Mouse (Mus musculus) right cerebral cortex, postnatal 4 days (tissue): ENCODE results near the gene Ankrd10.
A peak's percentile ranks its signal among the peaks of the same experiment; 100 is the strongest.
"Not testable (repeated sequence)": the region's sequence is repeated elsewhere in the genome, so short reads cannot be mapped to it uniquely, and the experiment has no call there.

ENCODE experiments used
- DNase-seq: peaks from one replicate; pipeline ENCODE4 v3.0.0-alpha.2; 2022

Gene Ankrd10

DNA sequence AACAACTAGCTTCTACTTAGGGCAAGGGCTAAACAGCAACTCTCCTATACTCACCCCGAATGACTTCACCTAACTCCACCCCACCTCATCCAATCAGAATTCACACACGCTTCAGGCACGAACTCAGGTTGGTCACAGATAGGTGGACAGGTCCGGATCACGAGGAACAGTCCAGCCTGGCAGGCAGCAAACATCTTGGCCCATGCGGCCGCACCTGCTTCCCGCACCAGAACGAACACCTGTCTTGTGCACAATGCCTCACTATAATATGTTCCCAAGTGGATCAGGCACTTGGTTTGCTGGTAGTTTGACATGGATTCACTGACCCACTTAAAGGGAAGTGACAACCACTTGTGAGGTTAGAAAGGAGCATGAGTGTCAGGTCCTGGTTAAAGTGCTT, 26.7 kb downstream of the Ankrd10 start:
- DNase-seq = no peak

DNA sequence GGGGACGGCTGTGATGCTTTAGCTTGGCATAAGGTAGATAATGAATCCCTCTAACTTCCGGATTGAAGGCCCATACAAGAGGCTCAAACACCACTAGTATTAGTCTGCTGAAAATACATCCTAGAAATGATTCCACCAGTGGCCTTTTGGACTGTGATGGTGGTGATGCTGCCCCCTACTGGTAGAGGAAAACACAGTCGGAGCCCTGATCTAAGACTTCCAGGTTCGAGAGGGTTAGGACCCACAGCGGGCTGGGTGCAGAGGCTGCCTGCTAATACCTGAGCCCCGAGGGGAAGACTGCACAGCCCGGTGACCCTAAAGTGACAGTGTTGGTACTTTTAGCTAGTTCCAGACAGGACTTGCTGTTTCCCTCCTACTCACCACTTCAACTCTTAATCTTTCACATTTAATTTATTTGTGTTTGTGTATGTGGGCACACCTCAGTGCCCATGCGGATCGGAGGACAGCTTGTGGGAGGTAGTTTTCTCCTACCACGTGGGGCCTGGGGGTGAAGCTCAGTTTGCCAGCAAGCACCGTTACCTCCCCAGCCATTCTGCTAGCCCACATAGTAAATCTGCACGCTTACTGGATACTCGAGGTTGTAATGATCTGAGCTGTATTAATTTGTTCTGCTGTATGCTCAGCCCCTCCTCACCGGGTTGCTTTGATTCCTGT, 33.4 kb downstream of the Ankrd10 start:
- DNase-seq = peak; percentile 58

DNA sequence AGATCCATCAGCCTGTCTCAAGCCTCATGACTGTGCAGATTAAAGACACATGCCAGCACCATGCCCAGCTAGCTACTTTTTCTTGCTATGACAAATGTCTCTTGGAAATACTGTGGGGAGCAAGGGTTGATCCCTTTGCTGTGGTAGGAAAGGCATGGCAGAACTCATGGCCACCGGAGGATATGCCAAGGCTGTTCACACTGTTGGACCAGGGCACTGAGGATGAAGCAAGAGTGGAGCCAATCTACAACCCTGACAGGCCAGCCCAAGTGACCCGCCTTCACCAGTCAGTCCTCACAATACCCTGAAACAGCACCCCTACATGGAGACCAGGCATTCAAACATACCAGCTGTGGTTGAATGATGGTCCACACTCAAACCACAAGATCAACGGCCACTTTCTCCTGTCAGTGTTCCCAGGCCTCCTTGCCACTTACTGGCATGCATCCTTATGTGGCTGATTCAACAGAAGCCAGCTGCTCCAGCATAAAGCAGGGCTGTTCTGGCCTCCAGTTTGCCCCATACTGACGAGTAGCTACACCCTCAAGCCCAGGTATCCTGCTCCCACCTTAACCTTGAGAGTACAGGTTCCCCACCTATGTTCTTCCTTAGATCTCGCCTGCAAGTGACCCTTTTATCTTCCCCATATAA, 35.1 kb downstream of the Ankrd10 start:
- no peak for DNase-seq

DNA sequence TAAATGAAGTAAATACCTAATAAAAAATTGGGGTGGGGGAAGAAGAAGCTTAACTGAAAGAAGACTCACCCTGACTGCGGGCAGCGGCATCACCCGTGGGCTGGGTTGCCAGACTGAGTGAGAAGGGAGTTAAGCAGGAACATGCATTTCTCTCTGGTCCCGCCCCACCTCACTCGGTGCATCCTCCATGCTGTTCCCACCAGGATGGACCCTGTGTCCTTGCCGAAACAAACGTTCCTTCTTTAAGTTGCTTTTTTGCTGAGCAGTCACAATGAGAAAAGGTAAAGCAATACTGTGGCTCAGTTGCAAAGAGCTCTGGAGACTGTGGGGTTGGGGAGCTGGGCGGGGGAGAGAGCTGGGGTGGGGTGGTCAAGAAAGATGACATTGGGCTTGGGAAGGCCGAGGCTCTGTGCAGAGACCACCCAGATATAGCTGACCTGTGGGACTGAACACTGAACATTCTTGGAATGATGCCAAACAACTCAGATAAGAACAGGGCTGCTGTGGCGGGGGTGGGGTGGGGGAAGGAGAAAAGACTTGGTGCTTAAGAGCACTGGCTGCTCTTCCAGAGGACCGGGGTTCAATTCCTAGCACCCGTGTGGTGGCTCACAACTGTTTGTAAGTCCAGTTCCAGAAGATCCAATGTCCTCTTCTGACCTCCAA, 42.2 kb downstream of the Ankrd10 start:
- no peak for DNase-seq

GRCm38 (mm10) chr8:11592296-11592695, 43.3 kb downstream of the Ankrd10 start:
- DNase-seq = no peak

DNA sequence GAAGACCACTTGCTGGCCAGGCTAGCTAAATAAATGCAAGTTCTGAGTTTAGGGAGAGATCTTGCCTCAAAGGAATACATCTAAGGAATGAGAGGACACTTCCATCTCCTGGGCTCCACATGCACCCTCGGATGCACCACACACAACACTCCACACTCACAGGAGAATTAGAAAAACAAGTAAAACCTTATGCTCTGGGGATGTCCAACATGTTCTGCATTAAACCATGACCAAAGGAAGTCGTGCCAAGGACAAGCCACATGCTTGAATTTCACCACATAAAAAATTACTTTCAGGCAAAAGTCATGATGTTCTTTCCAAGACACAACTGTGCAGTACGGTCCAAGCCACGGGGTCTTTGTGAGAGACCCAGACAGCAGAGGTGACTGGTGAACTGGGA, 43.7 kb downstream of the Ankrd10 start:
- DNase-seq = no peak

DNA sequence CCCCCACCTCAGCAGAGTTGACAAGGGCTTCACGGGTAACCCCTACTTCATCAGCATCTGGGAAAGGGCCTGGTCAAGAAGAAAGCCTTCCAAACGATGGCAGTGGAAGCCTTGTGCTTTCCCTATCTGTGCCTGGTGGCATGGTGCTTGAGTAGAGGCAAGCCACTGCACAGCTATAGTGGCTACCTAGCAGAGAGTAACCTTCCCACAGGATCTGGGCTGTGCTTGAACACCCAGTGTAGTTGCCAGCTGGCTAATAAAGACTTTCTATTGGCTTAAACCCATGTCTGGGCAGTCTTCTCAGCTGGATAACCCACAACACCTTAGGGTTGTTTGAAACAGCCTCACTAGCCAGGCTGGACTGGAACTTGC, 49.2 kb downstream of the Ankrd10 start:
- no peak for DNase-seq

DNA sequence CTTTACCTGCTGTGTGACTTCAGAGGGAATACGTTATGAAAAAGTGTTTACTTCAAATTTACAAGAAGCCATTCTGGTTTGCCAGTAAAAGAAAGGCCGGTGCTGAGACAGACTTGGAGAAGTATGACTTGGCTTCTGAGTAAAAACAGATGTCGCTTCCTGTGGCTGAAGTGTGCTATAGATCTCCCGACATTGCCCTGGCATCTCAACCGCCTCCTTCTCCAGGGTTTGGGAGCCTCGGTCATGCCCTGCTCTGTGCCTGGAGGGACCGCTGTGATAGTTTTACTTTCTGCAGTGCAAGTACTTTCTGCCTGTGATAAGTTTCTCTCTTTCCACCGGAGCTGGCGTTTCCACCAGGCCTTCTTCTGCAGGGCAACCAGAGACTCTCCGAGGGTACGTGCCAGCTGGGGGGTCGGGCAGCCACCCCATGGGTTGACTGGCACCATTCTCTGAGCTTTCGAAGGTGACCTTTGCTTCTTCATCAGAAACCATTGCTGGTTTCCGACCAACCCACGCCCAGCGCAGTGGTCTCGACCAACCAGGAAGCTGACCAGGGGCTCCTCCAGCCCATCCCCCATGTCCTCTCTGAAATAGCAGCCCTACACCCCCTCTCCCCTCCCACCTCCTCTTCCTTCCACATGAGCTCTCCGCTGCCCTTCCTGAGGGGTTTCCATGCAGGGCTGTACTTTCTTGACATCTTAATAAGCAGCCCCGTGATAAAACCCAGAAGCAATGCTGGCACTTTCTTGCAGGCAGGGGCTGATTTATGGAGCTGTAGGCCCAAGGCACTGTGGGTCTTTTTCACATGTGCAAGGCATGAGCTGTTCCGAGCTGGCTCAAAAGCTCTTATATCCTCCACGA, 49.8 kb downstream of the Ankrd10 start:
- DNase-seq = no peak

DNA sequence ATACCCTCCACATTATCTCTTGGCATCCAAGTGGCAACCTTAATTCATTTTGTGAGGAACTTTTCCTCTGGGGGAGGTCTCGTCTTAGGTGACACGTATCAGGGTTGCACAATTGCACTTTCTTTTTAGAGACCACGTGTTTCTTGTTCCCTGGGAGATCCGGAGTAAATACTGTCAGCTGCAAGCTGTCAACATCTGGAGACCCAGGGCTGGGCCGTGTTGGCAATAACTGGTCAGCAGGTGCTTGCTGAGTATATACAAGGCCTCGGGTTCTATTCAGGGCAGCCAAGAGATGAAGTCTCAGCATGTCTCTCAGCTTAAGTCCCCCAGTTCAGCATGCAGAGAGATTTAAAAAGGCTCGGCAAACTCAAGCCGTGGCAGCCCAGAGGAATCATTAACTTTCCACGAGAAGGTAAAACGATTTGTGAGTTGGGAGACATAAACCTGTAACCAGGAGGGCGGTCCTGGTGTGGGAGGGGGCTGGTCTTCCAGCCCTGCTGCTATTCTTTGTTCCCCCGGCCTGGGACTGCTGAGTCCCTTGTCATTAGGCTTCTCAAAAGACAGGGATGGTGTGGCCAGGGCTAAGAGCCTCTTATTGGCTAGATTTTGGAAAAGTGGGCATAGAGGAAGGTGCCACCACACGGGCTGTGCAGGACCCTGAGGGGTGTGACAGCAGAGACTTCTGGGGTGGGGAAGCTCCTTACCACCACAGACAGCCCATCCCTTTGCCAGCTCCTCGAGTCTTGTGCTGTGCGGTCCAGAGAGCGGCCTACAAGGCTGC, 59.8 kb downstream of the Ankrd10 start:
- no peak for DNase-seq

DNA sequence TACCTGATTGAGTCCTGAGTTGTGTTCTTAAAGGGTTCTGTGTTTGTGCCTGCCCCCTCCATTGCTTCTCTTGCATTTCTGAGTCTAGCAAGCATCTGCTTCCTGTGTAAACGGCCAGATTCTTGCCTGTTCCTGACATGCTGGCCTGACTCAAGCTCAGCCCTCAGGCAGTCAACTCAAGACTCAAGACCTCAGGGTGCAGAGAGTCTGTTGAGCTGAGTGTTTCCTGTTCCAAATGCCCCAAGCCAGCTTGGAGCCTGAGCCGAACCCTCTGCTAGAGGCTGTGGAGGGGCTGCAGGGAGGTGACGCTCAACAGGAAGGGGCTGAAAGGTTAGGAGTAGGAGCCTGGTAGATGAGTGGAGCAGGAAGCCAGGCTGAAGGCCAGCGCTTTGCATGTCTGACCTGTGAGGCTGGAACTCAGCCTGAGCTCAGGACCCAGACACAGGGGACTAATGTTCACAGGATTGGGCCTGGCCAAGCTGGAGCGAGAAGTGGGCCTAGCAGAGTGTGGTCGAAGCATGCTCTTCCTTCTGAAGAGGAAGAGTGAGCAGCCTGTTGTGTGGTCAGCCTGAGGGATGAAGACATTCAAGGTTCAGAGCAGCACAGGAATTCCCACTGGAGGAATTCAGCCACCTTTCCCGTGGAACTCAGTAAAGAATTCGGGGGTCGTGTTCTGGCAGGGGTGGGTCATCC, 60.5 kb downstream of the Ankrd10 start:
- DNase-seq = no peak

DNA sequence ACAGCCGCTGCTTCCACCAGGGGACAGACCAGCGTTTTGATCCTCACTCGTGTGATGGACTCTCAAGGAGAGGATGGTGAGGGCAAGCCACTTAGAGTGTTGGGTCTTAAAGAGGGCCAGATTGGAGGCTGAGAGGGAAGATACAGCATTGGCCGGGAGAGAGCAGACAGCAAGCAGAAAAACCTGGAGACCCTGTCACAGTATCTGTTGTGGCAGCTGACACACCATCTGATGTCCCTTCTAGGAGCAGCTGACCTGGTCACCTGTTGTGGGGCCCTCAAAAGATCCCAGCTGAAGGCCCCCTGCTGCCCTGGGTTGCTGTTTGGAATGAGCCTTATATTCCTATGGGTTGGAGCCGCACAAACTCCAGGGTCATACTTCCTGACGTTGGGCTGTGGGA, 63.1 kb downstream of the Ankrd10 start:
- DNase-seq = no peak

DNA sequence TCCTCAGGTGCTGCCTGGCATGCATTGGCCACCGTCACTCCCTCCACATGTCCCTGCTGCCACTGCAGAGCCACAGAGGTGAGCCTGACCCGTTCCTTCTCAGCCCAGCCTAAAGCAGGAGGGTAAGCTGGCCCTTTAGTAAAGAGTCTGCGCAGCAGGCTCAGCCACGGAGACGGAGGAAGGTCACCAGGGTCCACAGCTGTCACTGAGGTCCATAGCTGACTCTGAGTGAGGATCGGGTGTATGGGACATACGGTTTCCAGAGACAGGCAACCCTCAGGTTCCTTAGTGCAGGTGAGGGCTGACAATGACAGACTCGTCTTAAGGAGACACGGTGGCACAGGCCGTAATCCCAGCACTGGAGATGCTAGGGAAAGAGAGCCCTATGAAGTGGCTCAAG, 63.6 kb downstream of the Ankrd10 start:
- DNase-seq = no peak

- DNase-seq = no peak
These were observed 64.8 kb downstream of the Ankrd10 start for GRCm38 (mm10) chr8:11570742-11571141.

GRCm38 (mm10) chr8:11569260-11570097, 66.1 kb downstream of the Ankrd10 start:
- DNase-seq = no peak

DNA sequence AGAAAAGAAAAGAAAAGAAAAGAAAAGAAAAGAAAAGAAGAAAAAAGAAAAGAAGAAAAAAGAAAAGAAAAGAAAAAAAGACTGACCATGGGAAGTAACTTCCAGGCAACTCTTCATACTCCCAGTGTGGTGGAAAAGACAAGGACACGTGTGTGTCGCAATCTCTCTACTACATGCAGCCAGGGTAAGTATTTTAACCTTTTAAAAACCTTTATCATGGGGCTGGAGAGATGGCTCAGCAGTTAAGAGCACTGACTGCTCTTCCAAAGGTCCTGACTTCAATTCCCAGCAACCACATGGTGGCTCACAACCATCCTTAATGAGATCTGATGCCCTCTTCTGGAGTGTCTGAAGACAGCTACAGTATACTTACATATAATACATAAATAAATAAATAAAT, 67.4 kb downstream of the Ankrd10 start:
- DNase-seq = not testable (repeated sequence)

DNA sequence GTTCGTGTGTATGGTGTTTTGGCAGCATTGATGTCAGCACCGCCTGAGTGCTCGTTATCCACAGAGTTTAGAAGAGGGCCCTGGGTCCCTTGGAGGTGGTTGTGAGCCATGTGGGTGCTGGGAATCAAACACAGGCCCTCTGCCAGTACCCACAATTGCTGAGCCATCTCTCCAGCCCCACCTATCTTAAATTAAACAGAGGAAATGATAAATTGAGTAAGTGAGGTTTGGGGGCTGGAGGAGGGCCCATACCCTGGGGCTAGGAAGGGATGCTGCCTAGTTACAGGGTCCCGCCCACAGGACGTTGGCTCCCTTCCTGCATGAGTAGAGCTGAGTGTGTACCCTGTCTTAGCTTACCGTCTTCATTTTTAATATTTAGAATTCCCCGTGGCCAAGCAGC, 70.8 kb downstream of the Ankrd10 start:
- no peak for DNase-seq

GRCm38 (mm10) chr8:11564236-11564635, 71.3 kb downstream of the Ankrd10 start:
- DNase-seq = no peak
